Mouse (Mus musculus) intestine, postnatal 0 days (tissue): ENCODE measurements around the gene Lmntd2. TPM values are rescaled to one million over a fixed set of nuclear protein-coding genes. Genes with fewer than 3 reads are reported as not detected.
A peak's percentile ranks its signal among the peaks of the same experiment; 100 is the strongest.

ENCODE experiments used
- ATAC-seq: fragments of 200-750 bp; cut with Nextera tagmentation; 2 replicates; pipeline ENCODE4 v1.8.0; 2017; ENCODE audit warnings: mild to moderate bottlenecking, moderate TSS enrichment, moderate library complexity
- H3K27ac ChIP-seq: fragments of 300-500 bp; sonication (generic); 2 replicates; pipeline ENCODE4 v1.5.1; 2014; ENCODE audit warnings: mild to moderate bottlenecking, low read depth, low read length, moderate library complexity
- H3K27me3 ChIP-seq: fragments of 300-500 bp; sonication (generic); replicated peaks from 2 replicates; pipeline ENCODE4 v1.6.1; 2014; ENCODE audit warnings: low read length, mixed read lengths; ENCODE audit not compliant: control insufficient read depth, insufficient read depth
- H3K36me3 ChIP-seq: fragments of 300-500 bp; sonication (generic); 2 replicates; pipeline ENCODE4 v1.6.1; 2014; ENCODE audit warnings: mild to moderate bottlenecking, moderate library complexity; ENCODE audit not compliant: control insufficient read depth, insufficient read depth
- H3K4me1 ChIP-seq: fragments of 300-500 bp; sonication (generic); replicated peaks from 2 replicates; pipeline ENCODE4 v1.6.1; 2014; ENCODE audit warnings: antibody characterized with exemption, low read length, mixed read lengths; ENCODE audit not compliant: control insufficient read depth, insufficient read depth
- H3K4me2 ChIP-seq: fragments of 300-500 bp; sonication (generic); replicated peaks from 2 replicates; pipeline ENCODE4 v1.6.1; 2014; ENCODE audit warnings: low read depth, mild to moderate bottlenecking, moderate library complexity
- H3K4me3 ChIP-seq: fragments of 300-500 bp; sonication (generic); 2 replicates; pipeline ENCODE4 v1.5.1; 2014; ENCODE audit warnings: low read depth, low read length
- H3K9ac ChIP-seq: fragments of 300-500 bp; sonication (generic); 2 replicates; pipeline ENCODE4 v1.6.1; 2014; ENCODE audit warnings: mild to moderate bottlenecking, low read depth, low read length
- H3K9me3 ChIP-seq: fragments of 300-500 bp; sonication (generic); 2 replicates; pipeline ENCODE4 v1.6.1; 2016; ENCODE audit warnings: mixed run types; ENCODE audit not compliant: control insufficient read depth
- CTCF ChIP-seq: sonication (generic); IDR thresholded peaks from 2 replicates; pipeline ENCODE4 v1.5.1; 2016; ENCODE audit warnings: low read depth, mild to moderate bottlenecking, control low read depth, antibody characterized with exemption, moderate library complexity
- WGBS: fragments of 180-500 bp; shearing (Covaris S2); extraction: QIAGEN DNeasy Blood & Tissue Kit; methylation state at CpG from one replicate; pipeline ENCODE4 v1.1.7; 2014; 5-methylcytosine and 5-hydroxymethylcytosine counted together
- polyA plus RNA-seq: library from polyadenylated mRNA; unstranded; fragments of >200 nt; fragmentation: Nextera tagmentation; extraction: Ambion mirVana; gene quantifications from 2 replicates; pipeline ENCODE4 v1.2.1, GENCODE M21; 2015

Gene Lmntd2
- polyA plus RNA-seq, 1 experiment from 2014 or later = 2.7 TPM

GRCm38 (mm10) chr7:141194409-141194808, 19.5 kb downstream of the Lmntd2 start:
- ATAC-seq = no peak
- WGBS = 1% methylated on average over 23 of the region's 23 CpGs
- Histone ChIP-seq H3K27me3 (no peaks in the 10 kb centered on the region), H3K36me3 (peaks cover 29% of the 10 kb centered on the region), H3K4me1 (peaks cover 6% of the 10 kb centered on the region; the same call in 1 of the 2 replicates), H3K9me3 (no peaks in the 10 kb centered on the region), H3K4me3 (peak overlapping the region; percentile 86), H3K9ac (0 out of 2 replicates have a peak overlapping the region, but pooled peaks have one; percentile 1), H3K4me2 (peak overlapping the region; percentile 87), H3K27ac (peak overlapping the region; percentile 15)
- no peak for TF ChIP-seq CTCF

GRCm38 (mm10) chr7:141193948-141194347, 19.9 kb downstream of the Lmntd2 start, which contains the start of the genes Hras and Lrrc56:
Gene Hras (minus strand): TSS chr7:141194005.
Gene Lrrc56 (plus strand): TSS chr7:141194157.
- no peak for TF ChIP-seq CTCF
- Histone ChIP-seq H3K27ac (peak within 1 kb of the TSS; percentile 88), H3K4me3 (peak within 1 kb of the TSS; percentile 86), H3K9me3 (no peaks in the 10 kb centered on the region), H3K27me3 (no peaks in the 10 kb centered on the region), H3K4me1 (peaks cover 6% of the 10 kb centered on the region; the same call in 1 of the 2 replicates), H3K9ac (peak within 1 kb of the TSS; percentile 92), H3K36me3 (peaks cover 34% of the 10 kb centered on the region), H3K4me2 (peak within 1 kb of the TSS; percentile 87)
- WGBS = under 1% methylated on average over 39 of the region's 39 CpGs
- peak; percentile 91 for ATAC-seq

- no peaks in the 10 kb centered on the region for H3K9me3 ChIP-seq
- H3K4me2 ChIP-seq = peak overlapping the region; percentile 87
- peaks cover 34% of the 10 kb centered on the region for H3K36me3 ChIP-seq
- H3K27me3 ChIP-seq = no peaks in the 10 kb centered on the region
- H3K9ac ChIP-seq = peak overlapping the region; percentile 92
- under 1% methylated on average over 24 of the region's 43 CpGs for WGBS
- peak overlapping the region; percentile 86 for H3K4me3 ChIP-seq
- H3K27ac ChIP-seq = peak overlapping the region; percentile 88
- TF ChIP-seq CTCF = 0 out of 2 replicates have a peak, but pooled peaks have one; percentile 15
- peak; percentile 39 for ATAC-seq
- H3K4me1 ChIP-seq = peaks cover 6% of the 10 kb centered on the region; the same call in 1 of the 2 replicates
These were observed 20.5 kb downstream of the Lmntd2 start for GRCm38 (mm10) chr7:141193348-141193856.

- Histone ChIP-seq H3K9ac (peak overlapping the region; percentile 92), H3K9me3 (no peaks in the 10 kb centered on the region), H3K4me1 (peaks cover 6% of the 10 kb centered on the region; the same call in 1 of the 2 replicates), H3K27ac (peak overlapping the region; percentile 88; the same call in 1 of the 2 replicates), H3K36me3 (peaks cover 32% of the 10 kb centered on the region), H3K27me3 (no peaks in the 10 kb centered on the region), H3K4me2 (peak overlapping the region; percentile 87), H3K4me3 (peak overlapping the region; percentile 86)
- TF ChIP-seq CTCF = no peak
- 24% methylated on average over 12 of the region's 12 CpGs for WGBS
- no peak for ATAC-seq
These were observed 21.0 kb downstream of the Lmntd2 start for GRCm38 (mm10) chr7:141192776-141193347.

- Histone ChIP-seq H3K27me3 (no peaks in the 10 kb centered on the region), H3K9ac (no peak overlapping the region), H3K9me3 (no peaks in the 10 kb centered on the region), H3K4me2 (peak overlapping the region; percentile 87; the same call in 1 of the 2 replicates), H3K27ac (no peak overlapping the region; the same call in 1 of the 2 replicates), H3K4me1 (peaks cover 6% of the 10 kb centered on the region; the same call in 1 of the 2 replicates), H3K36me3 (peaks cover 31% of the 10 kb centered on the region), H3K4me3 (no peak overlapping the region)
- 88% methylated on average over 24 of the region's 24 CpGs for WGBS
- ATAC-seq = no peak
- TF ChIP-seq CTCF = no peak
These were observed 21.8 kb downstream of the Lmntd2 start for GRCm38 (mm10) chr7:141191796-141192685.

- H3K9me3 ChIP-seq = no peaks in the 10 kb centered on the region
- H3K36me3 ChIP-seq = peaks cover 31% of the 10 kb centered on the region
- ATAC-seq = no peak
- no peak overlapping the region for H3K4me2 ChIP-seq
- 85% methylated on average over 14 of the region's 14 CpGs for WGBS
- TF ChIP-seq CTCF = no peak
- peaks cover 6% of the 10 kb centered on the region; the same call in 1 of the 2 replicates for H3K4me1 ChIP-seq
- no peaks in the 10 kb centered on the region for H3K27me3 ChIP-seq
- no peak overlapping the region for H3K9ac ChIP-seq
- H3K4me3 ChIP-seq = no peak overlapping the region
- no peak overlapping the region for H3K27ac ChIP-seq
These were observed 22.8 kb downstream of the Lmntd2 start for GRCm38 (mm10) chr7:141191036-141191435.
